Mouse (Mus musculus) bone marrow, adult 2 months (tissue): ENCODE data around the gene Aasdhppt.

Source experiments
- CTCF ChIP-seq: fragments of 200-500 bp; IDR thresholded peaks from 2 replicates; pipeline ENCODE4 v1.5.1; 2011; ENCODE audit warnings: low read length, control low read depth; ENCODE audit not compliant: control insufficient read depth, insufficient read depth
- POLR2A ChIP-seq: fragments of 200-500 bp; IDR thresholded peaks from 2 replicates; pipeline ENCODE4 v1.6.1; 2011; ENCODE audit warnings: low read depth, mild to moderate bottlenecking, control low read depth, low read length, borderline replicate concordance; ENCODE audit not compliant: control insufficient read depth

- TF ChIP-seq CTCF, result no peak
- TF ChIP-seq POLR2A, result no peak
Measured at GRCm38 (mm10) chr9:4260746-4261090, 48.6 kb downstream of the Aasdhppt start.
